Mouse (Mus musculus) liver, postnatal 0 days (tissue): ENCODE data around the gene Noxo1.

Source experiments
- CTCF ChIP-seq: sonication (generic); IDR thresholded peaks from 2 replicates; pipeline ENCODE4 v1.5.1; 2016; ENCODE audit warnings: antibody characterized with exemption, low read depth
- EP300 ChIP-seq: IDR thresholded peaks from 2 replicates; pipeline ENCODE4 v1.6.1; 2016; ENCODE audit warnings: antibody characterized with exemption, low read depth, mild to moderate bottlenecking

GRCm38 (mm10) chr17:24697985-24698384 is 2.0 kb downstream of the Noxo1 start:
- TF ChIP-seq CTCF (no peak), EP300 (no peak)
